Comparison of ENCODE assay signal across 8 mouse cellular contexts in the genomic region with DNA sequence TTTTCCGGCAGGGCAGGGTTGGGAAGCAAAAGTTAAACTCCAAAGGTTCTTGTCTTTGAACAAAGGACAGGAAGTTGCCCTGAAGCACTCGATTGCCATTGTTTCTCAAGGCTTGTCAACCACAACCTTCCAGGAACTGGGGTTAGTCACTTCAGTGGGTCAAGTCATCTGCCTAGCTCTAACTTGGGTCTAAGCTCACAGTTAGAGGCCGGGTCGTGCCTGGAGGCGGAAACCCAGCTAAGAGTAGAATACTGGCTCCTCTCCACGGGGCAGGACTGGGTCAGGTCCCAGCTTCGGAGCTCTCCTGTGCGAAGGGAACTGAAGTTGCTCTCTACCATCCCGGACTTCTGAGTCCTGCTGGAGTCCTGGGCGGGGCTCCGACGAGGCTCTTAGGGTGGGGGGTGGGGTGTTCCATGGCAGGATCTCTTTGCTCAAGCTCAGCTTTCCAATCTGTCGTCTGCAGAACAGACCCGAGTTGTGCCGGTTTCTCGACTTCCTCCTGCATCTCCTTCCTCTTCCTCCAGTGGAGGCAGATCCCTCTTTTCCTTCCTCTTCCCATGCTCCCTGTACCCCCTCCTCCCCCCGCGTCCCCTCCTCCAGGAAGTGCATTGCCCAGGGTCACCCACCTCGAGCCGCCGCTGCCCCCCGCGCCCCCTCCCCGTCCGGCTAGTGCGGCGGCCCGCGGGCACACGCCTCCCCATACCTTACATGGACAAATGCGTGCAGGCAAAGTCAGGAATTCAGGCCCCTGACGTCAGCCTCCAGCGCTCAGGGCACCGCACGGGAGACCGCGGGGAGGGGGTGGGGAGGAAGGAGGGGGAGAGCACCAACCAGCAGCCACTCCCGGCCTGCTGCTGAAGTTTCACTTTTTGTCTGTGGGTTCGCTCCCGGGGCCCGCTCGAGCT. TPM values are rescaled to one million over a fixed set of nuclear protein-coding genes. Genes with fewer than 3 reads are reported as not detected.
DNase-seq lines count a peak whose midpoint lies in the region; ATAC-seq lines count a peak whose summit lies in the region.

Lpp (plus strand) TSS at position 857 of the 905 bp plus-strand sequence.

- peak within 1 kb of the TSS; percentile 96 for H3K9ac ChIP-seq in intestine, embryonic 14.5 days (ENCODE audit: low read length)

- no peaks in the 10 kb centered on the region for H3K27me3 ChIP-seq in intestine, embryonic 14.5 days (replicated peaks; ENCODE audit: control insufficient read depth, insufficient read depth, low read length)

- H3K9me3 ChIP-seq in intestine, embryonic 14.5 days (ENCODE audit: control insufficient read depth, low read length): no peaks in the 10 kb centered on the region

- DNase-seq in ZHBTc4 (ENCODE audit: low read depth, low spot score): peak; percentile 95
- DNase-seq in gonadal fat pad, adult 2 months (ENCODE audit: low read depth): no peak
- DNase-seq in intestine, embryonic 14.5 days (ENCODE audit: low spot score): peak; percentile 91
- DNase-seq in left cerebral cortex, postnatal 4 days: peak; percentile 64
- DNase-seq in mesoderm, embryonic 11.5 days (ENCODE audit: low read depth, low spot score): peak; percentile 92
- DNase-seq in right cerebral cortex, postnatal 25 days: peak; percentile 28
- DNase-seq in urinary bladder, postnatal 36 days (ENCODE audit: low spot score in 2 of 2): peak; percentile 64 to 77

- peak within 1 kb of the TSS; percentile 100 for H3K27ac ChIP-seq in intestine, embryonic 14.5 days (ENCODE audit: low read depth)

- H3K4me2 ChIP-seq in intestine, embryonic 14.5 days (ENCODE audit: low read length): peak within 1 kb of the TSS; percentile 61

- intact Hi-C loops in left cerebral cortex, postnatal 4 days (cut with DNase I): no loop called here

- H3K4me3 ChIP-seq in intestine, embryonic 14.5 days (ENCODE audit: low read depth, low read length): peak within 1 kb of the TSS; percentile 84

- H3K4me1 ChIP-seq in intestine, embryonic 14.5 days (replicated peaks; ENCODE audit: control insufficient read depth, insufficient read depth, low read length): peaks cover 32% of the 10 kb centered on the region

- WGBS in intestine, embryonic 14.5 days: 2% methylated on average over 41 of the region's 42 CpGs

- H3K36me3 ChIP-seq in intestine, embryonic 14.5 days (ENCODE audit: control insufficient read depth, insufficient read depth, low read length): no peaks in the 10 kb centered on the region

- peak; percentile 64 for ATAC-seq in common myeloid progenitor, adult 5-6 weeks (replicated peaks; ENCODE audit: low read depth, poor library complexity, severe bottlenecking)
- peak; percentile 90 for ATAC-seq in intestine, embryonic 14.5 days (replicated peaks; ENCODE audit: low FRiP score, low TSS enrichment, low read depth)

RNA-seq across cellular contexts. Expression of gene Lpp, which starts in this region (rescaled TPM):
- total RNA-seq in common myeloid progenitor, adult 5-6 weeks (2017): 2.8 and 4.2 TPM in 2 replicates
- 16.0 and 20.7 TPM in 2 replicates for polyA plus RNA-seq in gonadal fat pad, adult 2 months (2012; rRNA removed)
- 79.2 and 89.2 TPM in 2 replicates for polyA plus RNA-seq in intestine, embryonic 14.5 days (2014; fragmentation: Nextera tagmentation; extraction: Ambion mirVana)
- total RNA-seq in left cerebral cortex, postnatal 4 days (2021): 10 to 100 TPM; 11.5 to 13.0 TPM
